Mouse (Mus musculus) erythroblast, embryonic 14.5 days (primary cell): ENCODE measurements around the gene Tbl1x.

Experiments
- GATA1 ChIP-seq: IDR thresholded peaks from 2 replicates; pipeline ENCODE4 v1.6.1; 2012; ENCODE audit warnings: low read length, inconsistent platforms, mixed read lengths
- TAL1 ChIP-seq: IDR thresholded peaks from 3 replicates; pipeline ENCODE4 v1.6.1; 2012; ENCODE audit warnings: low read length, inconsistent platforms, mixed read lengths

- no peak for TF ChIP-seq GATA1
- TF ChIP-seq TAL1: no peak
Observed at GRCm38 (mm10) chrX:77646164-77646563, 135.4 kb downstream of the Tbl1x start.
